19 mouse cellular contexts compared by ENCODE assay signal in the genomic region with DNA sequence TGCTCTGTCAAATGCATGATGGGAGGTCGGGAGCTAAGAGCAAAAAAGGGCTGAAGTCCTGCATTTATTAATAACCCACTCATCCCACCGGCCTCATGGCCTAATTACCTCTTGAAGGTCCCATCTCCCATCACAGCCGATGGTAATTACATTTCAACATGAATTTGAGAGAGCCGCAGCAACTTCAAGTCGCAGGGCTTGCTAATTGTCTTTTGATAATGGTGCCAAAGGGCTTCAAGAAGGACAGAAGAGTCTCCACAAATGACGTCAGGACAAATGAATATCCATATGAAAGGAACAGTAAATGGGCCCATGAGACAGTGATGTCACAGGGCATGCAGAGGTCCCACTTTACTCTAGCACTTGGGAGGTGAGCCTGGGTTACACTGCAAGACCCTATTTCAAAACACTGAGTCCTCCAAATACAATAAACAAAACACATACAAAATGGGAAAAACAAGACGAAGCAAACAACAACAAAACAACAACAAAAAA. TPM values are rescaled to one million over a fixed set of nuclear protein-coding genes. Genes with fewer than 3 reads are reported as not detected.
"Had no signal": no experiment of that assay in that cellular context is flagged by ENCODE, and none has a peak within 500 bp of the region (broad histone marks: within the 10 kb centered on the region; RNA-seq: fewer than 3 reads in every experiment).

No protein-coding gene starts in this region.

- H3K4me1 ChIP-seq: liver, embryonic 13.5 days had no signal

- H3K4me3 ChIP-seq: liver, embryonic 13.5 days; midbrain, embryonic 13.5 days; myocyte; neural tube, embryonic 13.5 days had no signal

- H3K27ac ChIP-seq: liver, embryonic 13.5 days; midbrain, embryonic 13.5 days; neural tube, embryonic 13.5 days; stomach, postnatal 0 days had no signal

- ATAC-seq: midbrain, embryonic 13.5 days; midbrain, embryonic 16.5 days had no signal

- H3K27me3 ChIP-seq: midbrain, embryonic 13.5 days; neural tube, embryonic 13.5 days had no signal

- H3K4me2 ChIP-seq: liver, embryonic 13.5 days; midbrain, embryonic 13.5 days; neural tube, embryonic 13.5 days had no signal

- H3K36me3 ChIP-seq: liver, embryonic 13.5 days; midbrain, embryonic 13.5 days; neural tube, embryonic 13.5 days had no signal

- DNase-seq: kidney, postnatal 14 days; kidney, postnatal 4 days; left cerebral cortex, postnatal 4 days; liver, embryonic 13.5 days; lung, adult 2 months; lung, postnatal 14 days; lung, postnatal 4 days; right cerebral cortex, adult 18-20 months; right cerebral cortex, postnatal 14 days; right cerebral cortex, postnatal 4 days; thymus, adult 2 months; thymus, postnatal 14 days; thymus, postnatal 4 days had no signal

- H3K9ac ChIP-seq: liver, embryonic 13.5 days; midbrain, embryonic 13.5 days; neural tube, embryonic 13.5 days had no signal

- H3K9me3 ChIP-seq: liver, embryonic 13.5 days; midbrain, embryonic 13.5 days; neural tube, embryonic 13.5 days had no signal

RNA-seq across cellular contexts. Expression of a gene that starts 3.1 kb away (rescaled TPM):
- total RNA-seq: megakaryocyte-erythroid progenitor cell, adult 5-6 weeks had no signal
